Mouse (Mus musculus) liver, adult 2 months (tissue): ENCODE data around the gene Proser1. TPM values are rescaled to one million over a fixed set of nuclear protein-coding genes. Genes with fewer than 3 reads are reported as not detected.

Source experiments
- DNase-seq: peaks from one replicate; pipeline ENCODE4 v3.0.0-alpha.2; 2011; ENCODE audit warnings: low read depth, low spot score; ENCODE audit errors: extremely low read depth
- H3K27ac ChIP-seq: fragments of 200-500 bp; replicated peaks from 2 replicates; pipeline ENCODE4 v1.5.1; 2012; ENCODE audit warnings: low read depth, mild to moderate bottlenecking, control low read depth, inconsistent platforms, low read length; ENCODE audit not compliant: insufficient read depth
- H3K27me3 ChIP-seq: fragments of 200-500 bp; 2 replicates; pipeline ENCODE4 v1.6.1; 2012; ENCODE audit warnings: mild to moderate bottlenecking, moderate library complexity, low read length, inconsistent platforms; ENCODE audit not compliant: control insufficient read depth, insufficient read depth
- H3K36me3 ChIP-seq: fragments of 200-500 bp; 2 replicates; pipeline ENCODE4 v1.6.1; 2012; ENCODE audit warnings: low read length, inconsistent platforms; ENCODE audit not compliant: control insufficient read depth, insufficient read depth
- H3K4me1 ChIP-seq: fragments of 200-500 bp; 2 replicates; pipeline ENCODE4 v1.6.1; 2011; ENCODE audit warnings: low read length; ENCODE audit not compliant: control insufficient read depth, insufficient read depth
- H3K4me3 ChIP-seq: fragments of 200-500 bp; 2 replicates; pipeline ENCODE4 v1.5.1; 2011; ENCODE audit warnings: low read depth, mild to moderate bottlenecking, control low read depth, low read length, moderate library complexity; ENCODE audit not compliant: insufficient read depth
- H3K79me2 ChIP-seq: fragments of 200-500 bp; 2 replicates; pipeline ENCODE4 v1.6.1; 2012; ENCODE audit warnings: inconsistent platforms, mild to moderate bottlenecking, low read length, moderate library complexity; ENCODE audit not compliant: control insufficient read depth, insufficient read depth
- H3K9ac ChIP-seq: fragments of 200-500 bp; 2 replicates; pipeline ENCODE4 v1.6.1; 2012; ENCODE audit warnings: low read depth, mild to moderate bottlenecking, control low read depth, inconsistent platforms, low read length
- CTCF ChIP-seq: fragments of 200-500 bp; IDR thresholded peaks from 2 replicates; pipeline ENCODE4 v1.5.1; 2011; ENCODE audit warnings: low read depth, low read length, control low read depth
- POLR2A ChIP-seq: fragments of 200-500 bp; IDR thresholded peaks from 2 replicates; pipeline ENCODE4 v1.6.1; 2011; ENCODE audit warnings: low read length, control low read depth; ENCODE audit not compliant: insufficient read depth; ENCODE audit errors: extremely low read depth
- WGBS: fragments of 180-500 bp; shearing (Covaris S2); methylation state at CpG from one replicate; pipeline ENCODE4 v1.1.7; 2018; 5-methylcytosine and 5-hydroxymethylcytosine counted together
- polyA plus RNA-seq: library from polyadenylated mRNA; depleted of rRNA; stranded (reverse); fragments of >200 nt; gene quantifications from 2 replicates; pipeline ENCODE4 v1.2.3, GENCODE M21; 2012; rRNA removed
- total RNA-seq: library from RNA; depleted of rRNA; stranded (reverse); fragments of >200 nt; gene quantifications from 2 replicates; pipeline ENCODE4 v1.2.3, GENCODE M21; 2014; rRNA removed

Gene Proser1
- total and polyA plus RNA-seq, 2 experiments, result 2.4 to 8.6 TPM

DNA sequence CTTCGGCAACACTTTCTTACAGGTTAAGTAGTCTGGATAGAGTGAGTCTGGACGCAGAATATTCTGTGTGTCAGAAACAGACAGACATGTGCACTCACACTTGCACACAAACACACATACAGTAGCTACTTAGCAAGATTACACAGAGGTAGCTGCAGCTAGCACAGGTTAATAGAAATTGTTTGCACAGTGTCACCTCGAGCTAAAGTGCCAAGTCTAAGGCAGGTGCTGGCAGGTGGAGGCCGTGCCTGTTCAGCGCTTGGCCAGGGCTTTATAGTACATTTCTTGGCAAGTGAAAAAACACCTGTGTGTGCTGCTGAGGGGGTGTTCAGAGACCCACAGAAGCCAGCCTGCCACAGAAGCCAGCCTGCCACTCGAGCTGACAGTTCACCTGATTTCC, 66.8 kb downstream of the Proser1 start:
- no peak overlapping the region for H3K27ac ChIP-seq
- no peaks in the 10 kb centered on the region for H3K79me2 ChIP-seq
- H3K4me3 ChIP-seq, result no peak overlapping the region
- no peaks in the 10 kb centered on the region for H3K4me1 ChIP-seq
- no peak for TF ChIP-seq POLR2A
- no peak for TF ChIP-seq CTCF
- no peaks in the 10 kb centered on the region for H3K27me3 ChIP-seq
- no peak for DNase-seq
- H3K9ac ChIP-seq, result no peak overlapping the region
- 43% methylated on average over 6 of the region's 6 CpGs for WGBS
- no peaks in the 10 kb centered on the region for H3K36me3 ChIP-seq

Other genes starting within 250 kb of the Proser1 start
- gene Nhlrc3, start 334 bp upstream of the Proser1 start, total RNA-seq, result 8.0 and 9.0 TPM in 2 replicates
- 5.9 and 6.6 TPM in 2 replicates for gene Nhlrc3, start 334 bp upstream of the Proser1 start, polyA plus RNA-seq
- gene Stoml3, start 25.0 kb downstream of the Proser1 start, total RNA-seq, result not detected in 2 replicates
- not detected in 2 replicates for gene Stoml3, start 25.0 kb downstream of the Proser1 start, polyA plus RNA-seq
- 0.09 and 0.13 TPM in 2 replicates for gene Frem2, start 193.7 kb downstream of the Proser1 start, total RNA-seq
- 0.02 and 0.06 TPM in 2 replicates for gene Frem2, start 193.7 kb downstream of the Proser1 start, polyA plus RNA-seq